Mouse (Mus musculus): ENCODE data around the gene Fam19a5.

Gene Fam19a5

GRCm38 (mm10) chr15:87736345-87736744, 192.2 kb downstream of the Fam19a5 start:
- DNase-seq (ENCODE audit: low spot score) = no peak

GRCm38 (mm10) chr15:87755482-87755881, 211.4 kb downstream of the Fam19a5 start:
- no peak for DNase-seq (ENCODE audit: low spot score)

DNA sequence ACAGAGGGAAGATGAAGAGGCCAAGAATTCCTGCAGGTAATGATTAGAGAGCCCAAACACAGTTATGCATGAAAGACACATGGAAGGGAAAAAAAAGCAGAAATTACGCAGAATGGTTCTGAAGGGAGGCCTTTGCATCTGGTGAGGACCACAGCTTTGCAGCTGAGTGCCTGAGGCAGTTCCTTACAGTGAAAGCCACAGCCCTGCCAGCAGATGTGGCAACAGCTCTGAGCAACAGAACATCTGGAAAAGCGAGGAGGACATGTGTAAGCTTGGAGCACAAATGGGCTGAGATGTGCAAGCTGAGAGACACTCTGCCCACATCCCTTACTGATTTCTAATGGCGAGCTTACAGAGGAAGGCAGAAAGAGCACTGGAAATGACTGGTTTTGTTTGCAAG, 221.8 kb downstream of the Fam19a5 start:
- DNase-seq (ENCODE audit: low spot score) = no peak

DNA sequence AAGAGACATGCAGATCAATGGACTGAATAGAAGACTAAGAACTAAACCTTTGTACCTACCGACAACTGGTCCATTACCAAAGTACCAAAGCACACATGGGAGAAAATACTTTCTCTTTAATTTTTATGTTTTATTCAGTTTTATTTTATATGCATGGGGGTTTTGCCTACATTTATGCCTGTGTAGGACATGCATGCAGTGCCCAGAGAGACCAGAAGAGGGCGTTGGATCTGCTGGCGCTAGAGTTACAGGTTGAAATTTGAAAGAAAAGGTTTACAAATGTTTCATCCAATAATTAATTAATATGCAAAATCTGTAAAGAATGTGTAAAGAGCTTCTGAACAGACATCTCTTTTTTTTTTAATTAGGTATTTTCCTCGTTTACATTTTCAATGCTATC, 229.9 kb downstream of the Fam19a5 start:
- DNase-seq (ENCODE audit: low spot score) = no peak

DNA sequence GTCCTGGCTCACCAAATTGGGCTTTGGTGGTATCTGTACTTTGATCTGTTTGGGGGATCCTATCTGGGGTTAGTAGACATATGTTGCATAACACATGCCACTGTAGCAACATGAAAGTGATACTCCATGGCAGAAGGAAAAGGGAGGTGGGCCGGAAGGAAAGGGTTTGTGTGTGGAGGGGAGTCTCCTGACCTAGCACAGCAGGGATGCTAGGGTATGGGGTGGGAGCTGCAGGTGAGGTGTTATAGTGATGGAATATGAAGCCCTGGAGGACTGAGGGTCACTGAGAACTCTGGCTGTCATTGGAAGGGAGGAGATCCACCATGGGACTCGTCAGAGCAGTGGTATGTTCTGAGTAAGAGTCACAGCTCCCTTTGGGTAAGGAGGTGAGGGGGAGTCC, 239.2 kb downstream of the Fam19a5 start:
- no peak for DNase-seq (ENCODE audit: low spot score)

DNA sequence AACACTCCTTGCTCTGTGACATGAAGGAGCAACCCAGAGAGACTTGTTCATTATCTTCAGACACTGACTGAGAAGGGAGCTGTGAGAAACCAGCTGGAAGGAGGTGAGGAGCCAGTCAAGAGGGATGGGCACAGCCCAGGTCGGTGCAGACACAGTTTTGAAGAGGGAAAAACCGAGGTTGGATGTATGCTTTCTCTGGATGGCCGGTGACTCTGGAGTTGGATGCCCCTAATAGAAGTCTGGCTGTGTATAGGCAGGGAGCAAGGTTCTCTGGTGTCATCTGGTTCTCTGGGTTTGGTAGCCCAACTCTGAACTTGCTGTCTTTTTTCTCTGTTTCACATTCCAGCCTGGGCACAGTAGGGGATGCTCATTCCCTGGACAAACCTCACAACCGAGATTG, 245.6 kb downstream of the Fam19a5 start:
- no peak for DNase-seq (ENCODE audit: low spot score)

GRCm38 (mm10) chr15:87793661-87794060, 249.6 kb downstream of the Fam19a5 start:
- DNase-seq (ENCODE audit: low spot score) = no peak

- DNase-seq (ENCODE audit: low spot score) = no peak
These were observed 252.5 kb downstream of the Fam19a5 start for GRCm38 (mm10) chr15:87796571-87796970.

All from layer of hippocampus, adult 9-10 months (tissue).